Mouse (Mus musculus) stomach, postnatal 0 days (tissue): Measurements from ENCODE around the gene Aars. TPM values are rescaled to one million over a fixed set of nuclear protein-coding genes. Genes with fewer than 3 reads are reported as not detected.
"Not testable (repeated sequence)": the region's sequence is repeated elsewhere in the genome, so short reads cannot be mapped to it uniquely, and the experiment has no call there.

ENCODE experiments used
- ATAC-seq: fragments of 200-750 bp; cut with Nextera tagmentation; 2 replicates; pipeline ENCODE4 v1.8.0; 2017; ENCODE audit not compliant: low FRiP score, low TSS enrichment
- DNase-seq: peaks from one replicate; pipeline ENCODE4 v3.0.0-alpha.2; 2016; ENCODE audit warnings: low spot score
- H3K27ac ChIP-seq: fragments of 300-500 bp; sonication (generic); replicated peaks from 2 replicates; pipeline ENCODE4 v1.5.1; 2014; ENCODE audit warnings: mild to moderate bottlenecking, control low read depth
- H3K27me3 ChIP-seq: fragments of 300-500 bp; sonication (generic); 2 replicates; pipeline ENCODE4 v1.6.1; 2014; ENCODE audit warnings: low read length; ENCODE audit not compliant: control insufficient read depth, insufficient read depth
- H3K36me3 ChIP-seq: fragments of 300-500 bp; sonication (generic); 2 replicates; pipeline ENCODE4 v1.6.1; 2014; ENCODE audit warnings: low read length, mixed read lengths; ENCODE audit not compliant: control insufficient read depth, insufficient read depth
- H3K4me1 ChIP-seq: fragments of 300-500 bp; sonication (generic); replicated peaks from 2 replicates; pipeline ENCODE4 v1.6.1; 2014; ENCODE audit warnings: antibody characterized with exemption; ENCODE audit not compliant: control insufficient read depth, insufficient read depth
- H3K4me2 ChIP-seq: fragments of 300-500 bp; sonication (generic); replicated peaks from 2 replicates; pipeline ENCODE4 v1.6.1; 2014; ENCODE audit warnings: low read depth, mild to moderate bottlenecking, control low read depth, moderate library complexity
- H3K4me3 ChIP-seq: fragments of 300-500 bp; sonication (generic); 2 replicates; pipeline ENCODE4 v1.5.1; 2014; ENCODE audit warnings: low read depth, low read length, control low read depth
- H3K9ac ChIP-seq: fragments of 300-500 bp; sonication (generic); 2 replicates; pipeline ENCODE4 v1.6.1; 2014; ENCODE audit warnings: mild to moderate bottlenecking, low read length, control low read depth, mixed read lengths
- H3K9me3 ChIP-seq: fragments of 300-500 bp; sonication (generic); 2 replicates; pipeline ENCODE4 v1.6.1; 2016; ENCODE audit warnings: low read length; ENCODE audit not compliant: control insufficient read depth
- CTCF ChIP-seq: IDR thresholded peaks from 2 replicates; pipeline ENCODE4 v1.5.1; 2016; ENCODE audit warnings: antibody characterized with exemption, low read depth, mild to moderate bottlenecking, moderate library complexity
- EP300 ChIP-seq: optimal IDR thresholded peaks from 2 replicates; pipeline ENCODE3; 2016; ENCODE audit warnings: antibody characterized with exemption
- WGBS: fragments of 180-500 bp; shearing (Covaris S2); extraction: QIAGEN DNeasy Blood & Tissue Kit; methylation state at CpG from one replicate; pipeline ENCODE4 v1.1.7; 2014; 5-methylcytosine and 5-hydroxymethylcytosine counted together
- polyA plus RNA-seq: library from polyadenylated mRNA; unstranded; fragments of >200 nt; fragmentation: Nextera tagmentation; extraction: Ambion mirVana; gene quantifications from 2 replicates; pipeline ENCODE4 v1.2.1, GENCODE M21; 2015

Gene Aars
- polyA plus RNA-seq, 1 experiment from 2014 or later, result 27.4 TPM

- Histone ChIP-seq H3K4me2 (peak overlapping the region; percentile 70), H3K9ac (peak overlapping the region; percentile 51), H3K36me3 (no peaks in the 10 kb centered on the region), H3K4me1 (peaks cover 3% of the 10 kb centered on the region; the same call in 1 of the 2 replicates), H3K27ac (no peak overlapping the region), H3K9me3 (no peaks in the 10 kb centered on the region), H3K4me3 (peak overlapping the region; percentile 59), H3K27me3 (no peaks in the 10 kb centered on the region)
- TF ChIP-seq CTCF (no peak; the same call in 1 of the 2 replicates), EP300 (no peak)
- WGBS, result under 1% methylated on average over 27 of the region's 27 CpGs
- DNase-seq, result peak; percentile 84
- peak; percentile 72 for ATAC-seq
These were observed 29.3 kb downstream of the Aars start for GRCm38 (mm10) chr8:111062072-111062757.

- no peak for DNase-seq
- no peak overlapping the region for H3K9ac ChIP-seq
- WGBS, result 54% methylated on average over 2 of the region's 2 CpGs
- TF ChIP-seq CTCF (no peak), EP300 (no peak)
- H3K4me2 ChIP-seq, result no peak overlapping the region; the same call in 1 of the 2 replicates
- H3K9me3 ChIP-seq, result no peaks in the 10 kb centered on the region
- no peak for ATAC-seq
- H3K4me3 ChIP-seq, result no peak overlapping the region
- H3K36me3 ChIP-seq, result no peaks in the 10 kb centered on the region
- H3K27ac ChIP-seq, result no peak overlapping the region
- no peaks in the 10 kb centered on the region for H3K4me1 ChIP-seq
- H3K27me3 ChIP-seq, result no peaks in the 10 kb centered on the region
These were observed 29.9 kb downstream of the Aars start for GRCm38 (mm10) chr8:111062893-111063292.

DNA sequence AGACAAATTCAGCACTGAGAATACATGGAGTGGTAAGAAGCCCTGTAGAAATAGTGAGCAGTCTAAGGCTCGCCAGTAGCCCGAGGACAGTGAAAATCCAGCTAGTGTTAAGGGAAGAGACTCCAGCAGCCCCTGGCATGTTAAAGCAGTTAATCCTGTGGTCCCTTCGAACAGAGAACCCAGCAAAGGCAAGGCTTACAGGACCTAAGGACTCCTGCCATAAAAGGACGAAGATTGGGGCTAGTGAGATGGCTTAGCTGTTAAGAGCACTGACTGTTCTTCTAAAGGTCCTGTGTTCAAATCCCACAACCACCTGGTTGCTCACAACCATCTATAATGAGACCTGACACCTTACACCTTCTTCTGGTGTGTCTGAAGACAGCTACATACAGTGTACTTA, 33.4 kb downstream of the Aars start:
- H3K27me3 ChIP-seq, result no peaks in the 10 kb centered on the region
- WGBS, result 56% methylated on average over 4 of the region's 4 CpGs
- H3K27ac ChIP-seq, result no peak overlapping the region
- DNase-seq, result no peak
- H3K9ac ChIP-seq, result no peak overlapping the region
- no peak for ATAC-seq
- H3K4me2 ChIP-seq, result no peak overlapping the region
- H3K4me1 ChIP-seq, result no peaks in the 10 kb centered on the region
- TF ChIP-seq CTCF (no peak), EP300 (no peak)
- H3K36me3 ChIP-seq, result no peaks in the 10 kb centered on the region
- H3K4me3 ChIP-seq, result no peak overlapping the region
- no peaks in the 10 kb centered on the region for H3K9me3 ChIP-seq

- TF ChIP-seq EP300, result no peak
- TF ChIP-seq CTCF, result no peak
- Histone ChIP-seq H3K4me3 (no peak overlapping the region), H3K4me1 (no peaks in the 10 kb centered on the region), H3K36me3 (no peaks in the 10 kb centered on the region), H3K27me3 (no peaks in the 10 kb centered on the region), H3K9ac (no peak overlapping the region), H3K4me2 (no peak overlapping the region), H3K27ac (no peak overlapping the region), H3K9me3 (no peaks in the 10 kb centered on the region)
- DNase-seq, result peak; percentile 50
- no peak for ATAC-seq
- 23% methylated on average over 10 of the region's 10 CpGs for WGBS
These were observed 34.5 kb downstream of the Aars start for GRCm38 (mm10) chr8:111067439-111067838.

GRCm38 (mm10) chr8:111068660-111069059, 35.7 kb downstream of the Aars start:
- H3K27ac ChIP-seq, ATAC-seq, DNase-seq, H3K4me1 ChIP-seq, H3K4me2 ChIP-seq, H3K9ac ChIP-seq, H3K9me3 ChIP-seq, H3K36me3 ChIP-seq, H3K4me3 ChIP-seq, H3K27me3 ChIP-seq: not testable (repeated sequence)
- 93% methylated on average over 9 of the region's 9 CpGs for WGBS

DNA sequence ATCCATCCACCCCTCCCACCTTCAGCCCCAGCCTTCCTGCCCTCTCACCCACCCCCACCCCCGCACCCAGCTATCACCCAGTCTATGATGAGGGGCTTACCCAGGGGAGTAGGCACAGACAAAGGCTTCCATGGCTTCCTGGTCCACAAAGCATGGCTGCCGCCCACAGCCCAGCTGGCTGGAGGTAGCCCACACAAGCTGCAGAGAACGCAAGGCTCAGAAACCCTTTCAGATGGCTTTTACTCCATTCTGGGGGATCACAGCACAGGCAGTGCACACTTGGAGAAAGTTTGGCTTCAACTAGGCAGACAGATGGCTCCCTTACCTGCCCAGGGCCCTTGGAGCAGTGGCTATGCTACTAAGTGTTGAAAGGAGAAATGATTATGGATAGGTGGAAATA, 43.0 kb downstream of the Aars start:
- H3K4me3 ChIP-seq, result no peak overlapping the region
- TF ChIP-seq CTCF (no peak), EP300 (no peak)
- 79% methylated on average over 3 of the region's 3 CpGs for WGBS

More for the DNA sequence above, 43.0 kb downstream of the Aars start:
- no peak overlapping the region for H3K9ac ChIP-seq
- no peaks in the 10 kb centered on the region for H3K4me1 ChIP-seq
- no peak for DNase-seq
- no peaks in the 10 kb centered on the region for H3K27me3 ChIP-seq
- H3K36me3 ChIP-seq, result no peaks in the 10 kb centered on the region
- ATAC-seq, result no peak
- H3K27ac ChIP-seq, result no peak overlapping the region
- H3K9me3 ChIP-seq, result no peaks in the 10 kb centered on the region
- H3K4me2 ChIP-seq, result no peak overlapping the region
